Mouse (Mus musculus): ENCODE data around the gene Nt5c.
"Not testable (repeated sequence)": the region's sequence is repeated elsewhere in the genome, so short reads cannot be mapped to it uniquely, and the experiment has no call there.

Nt5c gene

DNA sequence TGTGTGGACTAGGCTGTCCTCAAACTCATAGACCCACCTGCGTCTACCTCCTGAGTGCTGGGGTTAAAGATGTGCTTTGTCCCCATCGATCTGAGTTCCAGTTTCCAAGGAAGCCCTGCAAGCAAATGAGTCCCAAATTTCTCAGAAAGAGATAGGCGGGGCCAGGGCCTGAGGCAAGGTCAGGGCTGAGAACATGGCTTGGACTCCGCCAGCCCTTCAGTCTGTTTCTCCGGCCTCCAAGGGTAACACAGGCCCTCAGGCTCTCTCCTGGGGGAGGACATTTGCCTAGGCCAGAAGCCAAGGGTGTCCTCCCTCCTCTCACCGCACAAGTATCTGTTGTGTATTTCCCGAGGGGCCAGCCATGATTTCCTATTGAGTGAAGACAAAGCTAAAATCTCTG is 19.5 kb downstream of the Nt5c start:
- DNase-seq (ENCODE audit: low spot score in 2 of 2): no peak

DNA sequence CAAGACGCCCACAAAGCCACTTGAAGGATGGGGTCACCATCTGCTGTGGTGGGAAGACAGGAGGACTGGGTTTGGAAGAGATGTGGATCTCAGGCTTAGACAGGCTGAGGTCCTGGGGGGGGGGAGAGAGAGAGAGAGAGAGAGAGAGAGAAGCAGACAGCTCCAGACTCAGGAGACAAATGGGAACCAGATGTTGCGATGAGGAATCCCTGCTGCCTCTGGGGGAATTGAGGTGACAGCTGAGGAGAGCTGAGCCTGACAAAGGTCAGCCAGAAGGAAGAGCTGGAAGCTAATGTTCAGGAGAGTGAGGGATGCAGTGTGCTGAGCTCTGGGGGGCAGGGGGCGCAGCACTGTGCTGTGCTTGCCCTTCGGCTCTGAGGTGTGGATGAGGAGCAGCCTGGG is 24.4 kb downstream of the Nt5c start:
- no peak for DNase-seq (ENCODE audit: low spot score in 2 of 2)

- peak; percentile 48 for DNase-seq (ENCODE audit: low spot score in 2 of 2)
Measured at GRCm38 (mm10) chr11:115464851-115465250, 26.8 kb downstream of the Nt5c start.

- peak; percentile 68 to 72 for DNase-seq (ENCODE audit: low spot score in 2 of 2)
Measured at GRCm38 (mm10) chr11:115463397-115463796, 28.3 kb downstream of the Nt5c start.

GRCm38 (mm10) chr11:115462243-115462891 is 29.3 kb downstream of the Nt5c start, which contains the start of gene Slc16a5:
Gene Slc16a5 (plus strand): TSS chr11:115462474.
- DNase-seq (ENCODE audit: low spot score in 2 of 2): peak; percentile 77 to 83

GRCm38 (mm10) chr11:115461846-115462242 is 29.8 kb downstream of the Nt5c start:
- DNase-seq (ENCODE audit: low spot score in 2 of 2): peak; percentile 67 to 75

DNA sequence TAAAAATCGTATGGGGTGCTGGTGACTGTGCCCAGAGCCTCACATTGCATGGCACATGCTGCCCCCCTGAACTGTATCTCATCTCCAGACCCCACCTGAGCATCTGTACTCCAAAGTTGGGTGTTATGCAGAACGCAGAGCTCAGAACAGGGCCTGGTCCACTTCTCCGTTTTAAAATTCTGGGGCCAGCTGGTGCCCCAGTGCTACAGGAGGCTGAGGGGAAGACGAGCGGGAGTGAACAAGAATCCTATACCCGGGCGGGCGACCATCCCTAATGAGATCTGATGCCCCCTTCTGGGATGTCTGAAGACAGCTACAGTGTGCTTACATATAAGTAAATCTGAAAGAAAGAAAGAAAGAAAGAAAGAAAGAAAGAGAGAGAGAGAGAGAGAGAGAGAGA is 30.7 kb downstream of the Nt5c start:
- DNase-seq (ENCODE audit: low spot score in 2 of 2): no peak

- DNase-seq (ENCODE audit: low spot score in 2 of 2): no peak
Measured at GRCm38 (mm10) chr11:115457405-115457804, 34.3 kb downstream of the Nt5c start.

- no peak for DNase-seq (ENCODE audit: low spot score in 2 of 2)
Measured at GRCm38 (mm10) chr11:115456182-115456581, 35.5 kb downstream of the Nt5c start.

DNA sequence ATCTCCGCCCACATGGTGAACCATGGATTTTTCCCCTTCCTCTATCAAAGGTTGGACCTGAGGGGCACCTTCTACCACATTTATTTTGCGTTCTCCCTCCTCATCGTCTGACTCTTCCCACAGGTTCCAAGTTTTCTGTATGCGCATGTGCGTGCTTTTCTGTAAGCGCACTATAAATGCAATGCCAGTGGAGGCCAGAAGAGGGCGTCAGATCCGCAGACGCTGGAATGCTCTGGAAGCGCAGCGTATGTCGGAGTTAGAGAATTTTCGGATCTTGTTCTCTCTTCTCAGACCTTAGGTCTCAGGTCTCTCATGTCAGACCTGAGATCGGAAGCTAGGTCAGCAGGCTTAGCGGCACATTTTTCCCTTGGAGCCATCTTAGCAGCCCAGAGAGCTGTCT is 36.0 kb downstream of the Nt5c start:
- DNase-seq (ENCODE audit: low spot score in 2 of 2): no peak

DNA sequence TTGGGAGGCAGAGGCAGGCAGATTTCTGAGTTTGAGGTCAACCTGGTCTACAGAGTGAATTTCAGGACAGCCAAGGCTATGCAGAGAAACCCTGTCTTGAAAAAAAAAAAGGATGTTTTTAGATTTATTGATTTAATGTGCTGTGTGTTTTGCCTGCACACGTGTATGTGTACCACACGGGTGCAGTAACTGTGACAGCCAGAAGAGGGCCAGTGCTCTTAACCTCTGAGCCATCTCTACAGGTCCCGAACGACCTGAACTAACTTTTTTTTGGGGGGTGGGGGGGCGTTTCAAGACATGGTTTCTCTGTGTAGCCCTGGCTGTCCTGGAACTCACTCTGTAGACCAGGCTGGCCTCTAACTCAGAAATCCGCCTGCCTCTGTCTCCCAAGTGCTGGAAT is 36.8 kb downstream of the Nt5c start:
- not testable (repeated sequence) for DNase-seq (ENCODE audit: low spot score in 2 of 2)

- DNase-seq (ENCODE audit: low spot score in 2 of 2): peak in 1 of 2 experiments; percentile 42
Measured at GRCm38 (mm10) chr11:115453306-115453705, 38.4 kb downstream of the Nt5c start.

- DNase-seq (ENCODE audit: low spot score in 2 of 2): no peak
Measured at GRCm38 (mm10) chr11:115452281-115452860, 39.3 kb downstream of the Nt5c start.

- peak; percentile 84 to 87 for DNase-seq (ENCODE audit: low spot score in 2 of 2)
Measured at GRCm38 (mm10) chr11:115451781-115452241, 39.9 kb downstream of the Nt5c start.

GRCm38 (mm10) chr11:115450176-115450575 is 41.5 kb downstream of the Nt5c start:
- DNase-seq (ENCODE audit: low spot score in 2 of 2): no peak

GRCm38 (mm10) chr11:115448998-115449397 is 42.7 kb downstream of the Nt5c start:
- DNase-seq (ENCODE audit: low spot score in 2 of 2): no peak

GRCm38 (mm10) chr11:115448075-115448474 is 43.6 kb downstream of the Nt5c start:
- DNase-seq (ENCODE audit: low spot score in 2 of 2): no peak

GRCm38 (mm10) chr11:115447321-115447885 is 44.3 kb downstream of the Nt5c start:
- no peak for DNase-seq (ENCODE audit: low spot score in 2 of 2)

DNA sequence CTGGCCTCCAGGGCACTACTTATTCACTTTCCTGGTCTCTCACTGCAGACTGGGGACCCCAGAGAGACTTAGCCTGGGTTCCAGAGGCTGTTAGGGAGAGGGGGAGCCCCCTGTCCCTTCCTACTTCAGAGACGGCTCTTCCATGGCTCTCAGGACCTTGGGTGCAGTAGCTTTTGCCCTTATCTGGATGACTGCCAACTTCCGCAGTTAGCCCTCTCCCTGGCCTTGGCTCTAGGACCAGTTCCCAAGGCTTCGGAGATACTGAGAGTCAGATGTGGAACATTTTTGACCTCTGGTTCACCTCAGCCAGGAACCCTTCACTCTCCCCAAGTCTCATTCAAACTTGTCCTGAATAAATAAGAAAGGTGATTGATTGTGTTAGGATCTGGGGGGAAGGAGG is 44.8 kb downstream of the Nt5c start:
- no peak for DNase-seq (ENCODE audit: low spot score in 2 of 2)

- peak; percentile 62 to 72 for DNase-seq (ENCODE audit: low spot score in 2 of 2)
Measured at GRCm38 (mm10) chr11:115441417-115441816, 50.2 kb downstream of the Nt5c start.
